In the genomic region with DNA sequence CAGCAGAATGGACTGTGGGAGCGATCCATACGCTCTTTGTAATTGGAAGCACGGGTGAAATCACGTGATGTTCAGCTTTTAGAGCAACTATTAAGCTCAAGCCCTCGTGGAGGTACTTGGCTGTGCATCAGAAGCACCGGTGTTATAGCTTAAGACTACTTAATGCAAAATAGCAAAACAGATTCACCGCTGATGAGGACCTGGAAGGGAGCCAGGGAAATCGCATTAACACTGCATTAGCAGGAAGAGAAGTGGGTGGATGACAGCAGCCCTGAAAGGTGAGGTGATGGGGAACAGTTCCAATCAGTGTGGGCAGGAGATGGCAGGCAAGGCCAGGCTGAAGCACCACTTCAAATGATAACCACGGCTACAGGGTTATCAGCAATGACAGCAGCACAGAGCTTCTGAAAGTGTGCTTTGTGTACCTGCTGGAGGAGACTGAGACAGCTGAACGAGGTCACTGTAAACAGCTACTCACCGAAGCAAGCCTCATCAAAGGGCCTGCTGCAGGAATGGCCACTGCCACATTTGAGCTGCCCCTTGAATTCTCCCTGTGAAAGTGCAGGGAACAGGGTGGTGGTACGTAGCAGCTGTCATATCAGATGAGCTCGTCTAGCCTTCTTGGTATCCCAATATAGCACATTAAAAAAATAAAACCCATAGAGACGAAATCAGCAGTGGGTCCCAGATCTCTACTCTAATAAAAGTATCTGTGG, we compare ENCODE assay signal across 10 mouse cellular contexts. TPM values are rescaled to one million over a fixed set of nuclear protein-coding genes. Genes with fewer than 3 reads are reported as not detected.
A peak's percentile ranks its signal among the peaks of the same experiment; 100 is the strongest.
DNase-seq lines count a peak whose midpoint lies in the region; ATAC-seq lines count a peak whose summit lies in the region.
"Had no signal": no experiment of that assay in that cellular context is flagged by ENCODE, and none has a peak within 500 bp of the region (broad histone marks: within the 10 kb centered on the region; RNA-seq: fewer than 3 reads in every experiment).

No protein-coding gene starts in this region.

- H3K27me3 ChIP-seq in hindbrain, embryonic 12.5 days = no peaks in the 10 kb centered on the region
- H3K27me3 ChIP-seq in hindbrain, embryonic 11.5 days (ENCODE audit: control insufficient read depth, insufficient read depth, low read length) = no peaks in the 10 kb centered on the region
- no peaks in the 10 kb centered on the region for H3K27me3 ChIP-seq in midbrain, embryonic 12.5 days
- H3K27me3 ChIP-seq in liver, embryonic 11.5 days (replicated peaks; ENCODE audit: control insufficient read depth, insufficient read depth, low read length) = no peaks in the 10 kb centered on the region

- no peak overlapping the region for H3K9ac ChIP-seq in hindbrain, embryonic 12.5 days
- H3K9ac ChIP-seq in hindbrain, embryonic 11.5 days (ENCODE audit: low read depth, low read length) = no peak overlapping the region
- no peak overlapping the region for H3K9ac ChIP-seq in midbrain, embryonic 12.5 days (replicated peaks)
- H3K9ac ChIP-seq in liver, embryonic 11.5 days (ENCODE audit: low read depth, low read length) = no peak overlapping the region

- no peak overlapping the region for H3K4me2 ChIP-seq in hindbrain, embryonic 12.5 days (replicated peaks)
- H3K4me2 ChIP-seq in hindbrain, embryonic 11.5 days (replicated peaks; ENCODE audit: low read depth, low read length) = no peak overlapping the region
- H3K4me2 ChIP-seq in midbrain, embryonic 12.5 days (replicated peaks) = no peak overlapping the region
- H3K4me2 ChIP-seq in liver, embryonic 11.5 days = no peak overlapping the region

- DNase-seq in hindbrain, embryonic 11.5 days (ENCODE audit: low spot score) = no peak
- DNase-seq in cerebellum, adult 11 months = peak; percentile 51
- DNase-seq in cerebellum, postnatal 36 days = peak; percentile 48 to 59
- DNase-seq in thymus, postnatal 14 days = no peak
- DNase-seq in liver, embryonic 11.5 days (ENCODE audit: low spot score) = no peak
- DNase-seq: gastrocnemius, postnatal 10 days; lung, postnatal 4 days had no signal

- peak; percentile 43; the same call in 1 of the 2 replicates for ATAC-seq in hindbrain, embryonic 12.5 days (ENCODE audit: low FRiP score)
- ATAC-seq in hindbrain, embryonic 11.5 days (ENCODE audit: low FRiP score) = no peak
- peak; percentile 32 for ATAC-seq in midbrain, embryonic 12.5 days (ENCODE audit: low FRiP score, low read depth)
- ATAC-seq in liver, embryonic 11.5 days (replicated peaks; ENCODE audit: low FRiP score) = no peak

- no peak overlapping the region for H3K27ac ChIP-seq in hindbrain, embryonic 12.5 days
- H3K27ac ChIP-seq in hindbrain, embryonic 11.5 days (ENCODE audit: low read depth, low read length) = no peak overlapping the region
- peak overlapping the region; percentile 22; the same call in 1 of the 2 replicates for H3K27ac ChIP-seq in midbrain, embryonic 12.5 days (replicated peaks)
- no peak overlapping the region for H3K27ac ChIP-seq in liver, embryonic 11.5 days (ENCODE audit: low read depth, low read length)

- no peaks in the 10 kb centered on the region for H3K36me3 ChIP-seq in hindbrain, embryonic 12.5 days
- H3K36me3 ChIP-seq in hindbrain, embryonic 11.5 days (ENCODE audit: control insufficient read depth, insufficient read depth, low read length) = no peaks in the 10 kb centered on the region
- H3K36me3 ChIP-seq in midbrain, embryonic 12.5 days = no peaks in the 10 kb centered on the region
- no peaks in the 10 kb centered on the region for H3K36me3 ChIP-seq in liver, embryonic 11.5 days (ENCODE audit: control insufficient read depth, insufficient read depth, low read length)
- H3K36me3 ChIP-seq: G1E had no signal

- H3K4me3 ChIP-seq in hindbrain, embryonic 12.5 days = no peak overlapping the region
- no peak overlapping the region for H3K4me3 ChIP-seq in hindbrain, embryonic 11.5 days (ENCODE audit: low read depth, low read length)
- H3K4me3 ChIP-seq in midbrain, embryonic 12.5 days = no peak overlapping the region
- no peak overlapping the region for H3K4me3 ChIP-seq in liver, embryonic 11.5 days (ENCODE audit: low read depth, low read length)

- H3K9me3 ChIP-seq in hindbrain, embryonic 12.5 days (replicated peaks) = no peaks in the 10 kb centered on the region
- H3K9me3 ChIP-seq in hindbrain, embryonic 11.5 days (ENCODE audit: control insufficient read depth, low read length) = no peaks in the 10 kb centered on the region
- no peaks in the 10 kb centered on the region for H3K9me3 ChIP-seq in midbrain, embryonic 12.5 days
- H3K9me3 ChIP-seq in liver, embryonic 11.5 days (ENCODE audit: control insufficient read depth, low read length) = no peaks in the 10 kb centered on the region
- H3K9me3 ChIP-seq: G1E had no signal

- WGBS in hindbrain, embryonic 12.5 days = 73% methylated on average over 14 of the region's 14 CpGs
- WGBS in hindbrain, embryonic 11.5 days = 80% methylated on average over 14 of the region's 14 CpGs
- WGBS in midbrain, embryonic 12.5 days = 66% methylated on average over 14 of the region's 14 CpGs
- 52% methylated on average over 14 of the region's 14 CpGs for WGBS in liver, embryonic 11.5 days

- 0 out of 2 replicates have a peak, but pooled peaks cover 5% of the 10 kb centered on the region for H3K4me1 ChIP-seq in hindbrain, embryonic 12.5 days
- no peaks in the 10 kb centered on the region for H3K4me1 ChIP-seq in hindbrain, embryonic 11.5 days (replicated peaks; ENCODE audit: control insufficient read depth, insufficient read depth, low read length)
- peaks cover 9% of the 10 kb centered on the region; the same call in 1 of the 2 replicates for H3K4me1 ChIP-seq in midbrain, embryonic 12.5 days
- no peaks in the 10 kb centered on the region for H3K4me1 ChIP-seq in liver, embryonic 11.5 days (replicated peaks; ENCODE audit: control insufficient read depth, insufficient read depth, low read length)

RNA-seq across cellular contexts. Expression of a gene that starts 20.1 kb away (rescaled TPM):
- polyA plus RNA-seq in hindbrain, embryonic 12.5 days (2016; fragmentation: Nextera tagmentation; extraction: Ambion mirVana) = 0.19 and 0.22 TPM in 2 replicates
- 0.31 and 0.36 TPM in 2 replicates for polyA plus RNA-seq in hindbrain, embryonic 11.5 days (2014; fragmentation: Nextera tagmentation; extraction: Ambion mirVana)
- polyA plus RNA-seq in midbrain, embryonic 12.5 days (2016; fragmentation: Nextera tagmentation; extraction: Ambion mirVana) = 0.16 TPM in 1 of 2 replicates, not detected in the other
- not detected in 2 replicates for polyA plus RNA-seq in liver, embryonic 11.5 days (2014; fragmentation: Nextera tagmentation; extraction: Ambion mirVana)
- polyA plus RNA-seq: G1E had no signal

Comparison
In these comparisons a context has a peak if more than half of its experiments do, and no peak if none do; other contexts are left out.
1. ATAC-seq: peak in hindbrain, embryonic 12.5 days (single experiment) and midbrain, embryonic 12.5 days (single experiment); none in hindbrain, embryonic 11.5 days (single experiment) and liver, embryonic 11.5 days (single experiment).
2. DNase-seq: peak in cerebellum, adult 11 months (single experiment) and cerebellum, postnatal 36 days (2 of 2); none in hindbrain, embryonic 11.5 days (single experiment), thymus, postnatal 14 days (single experiment) and liver, embryonic 11.5 days (single experiment).